Mouse (Mus musculus) limb, embryonic 13.5 days (tissue): Measurements from ENCODE around the gene Tmem109. TPM values are rescaled to one million over a fixed set of nuclear protein-coding genes. Genes with fewer than 3 reads are reported as not detected.

Experiments used
- ATAC-seq: fragments of 200-750 bp; cut with Nextera tagmentation; 2 replicates; pipeline ENCODE4 v1.8.0; 2017; ENCODE audit warnings: low read depth, moderate number of reproducible peaks, moderate TSS enrichment; ENCODE audit not compliant: low FRiP score
- H3K27ac ChIP-seq: fragments of 300-500 bp; sonication (generic); 2 replicates; pipeline ENCODE4 v1.5.1; 2015; ENCODE audit warnings: inconsistent platforms, mild to moderate bottlenecking, moderate library complexity
- H3K27me3 ChIP-seq: fragments of 300-500 bp; sonication (generic); 2 replicates; pipeline ENCODE4 v1.6.1; 2015; ENCODE audit warnings: mild to moderate bottlenecking, inconsistent platforms
- H3K36me3 ChIP-seq: fragments of 300-500 bp; sonication (generic); 2 replicates; pipeline ENCODE4 v1.6.1; 2015; ENCODE audit warnings: inconsistent platforms, mild to moderate bottlenecking, moderate library complexity
- H3K4me1 ChIP-seq: fragments of 300-500 bp; sonication (generic); 2 replicates; pipeline ENCODE4 v1.6.1; 2015; ENCODE audit warnings: inconsistent platforms
- H3K4me2 ChIP-seq: fragments of 300-500 bp; sonication (generic); replicated peaks from 2 replicates; pipeline ENCODE4 v1.6.1; 2015; ENCODE audit warnings: inconsistent platforms, mild to moderate bottlenecking, moderate library complexity
- H3K4me3 ChIP-seq: fragments of 300-500 bp; sonication (generic); 2 replicates; pipeline ENCODE4 v1.5.1; 2015; ENCODE audit warnings: moderate library complexity, mild to moderate bottlenecking, inconsistent platforms
- H3K9ac ChIP-seq: fragments of 300-500 bp; sonication (generic); 2 replicates; pipeline ENCODE4 v1.6.1; 2015; ENCODE audit warnings: mild to moderate bottlenecking, inconsistent platforms
- H3K9me3 ChIP-seq: fragments of 300-500 bp; sonication (generic); 2 replicates; pipeline ENCODE4 v1.6.1; 2016; ENCODE audit warnings: inconsistent platforms
- WGBS: fragments of 180-500 bp; shearing (Covaris S2); methylation state at CpG from one replicate; pipeline ENCODE4 v1.1.7; 2015; 5-methylcytosine and 5-hydroxymethylcytosine counted together
- polyA plus RNA-seq: library from polyadenylated mRNA; unstranded; fragments of >200 nt; fragmentation: Nextera tagmentation; extraction: Ambion mirVana; gene quantifications from 2 replicates; pipeline ENCODE4 v1.2.1, GENCODE M21; 2015

Gene Tmem109
- polyA plus RNA-seq: 92.0 and 100 TPM in 2 replicates

GRCm38 (mm10) chr19:10881426-10882154, at the start of gene Tmem109:
Tmem109 (minus strand) TSS chr19:10882001.
- Histone ChIP-seq H3K36me3 (peaks cover 14% of the 10 kb centered on the region), H3K9me3 (peaks cover 14% of the 10 kb centered on the region), H3K27ac (peak within 1 kb of the TSS; percentile 97), H3K4me2 (peak within 1 kb of the TSS; percentile 94), H3K4me3 (peak within 1 kb of the TSS; percentile 65), H3K9ac (peak within 1 kb of the TSS; percentile 77), H3K27me3 (no peaks in the 10 kb centered on the region), H3K4me1 (peaks cover 17% of the 10 kb centered on the region)
- ATAC-seq: peak; percentile 91
- under 1% methylated on average over 49 of the region's 49 CpGs for WGBS

- no peaks in the 10 kb centered on the region for H3K27me3 ChIP-seq
- no peak for ATAC-seq
- no peak overlapping the region for H3K27ac ChIP-seq
- no peak overlapping the region for H3K4me2 ChIP-seq
- WGBS: 97% methylated on average over 2 of the region's 2 CpGs
- peaks cover 13% of the 10 kb centered on the region for H3K4me1 ChIP-seq
- no peaks in the 10 kb centered on the region; the same call in 1 of the 2 replicates for H3K9me3 ChIP-seq
- no peaks in the 10 kb centered on the region for H3K36me3 ChIP-seq
- H3K4me3 ChIP-seq: no peak overlapping the region
- H3K9ac ChIP-seq: no peak overlapping the region
Measured at GRCm38 (mm10) chr19:10930641-10931040, 48.8 kb upstream of the Tmem109 start.

DNA sequence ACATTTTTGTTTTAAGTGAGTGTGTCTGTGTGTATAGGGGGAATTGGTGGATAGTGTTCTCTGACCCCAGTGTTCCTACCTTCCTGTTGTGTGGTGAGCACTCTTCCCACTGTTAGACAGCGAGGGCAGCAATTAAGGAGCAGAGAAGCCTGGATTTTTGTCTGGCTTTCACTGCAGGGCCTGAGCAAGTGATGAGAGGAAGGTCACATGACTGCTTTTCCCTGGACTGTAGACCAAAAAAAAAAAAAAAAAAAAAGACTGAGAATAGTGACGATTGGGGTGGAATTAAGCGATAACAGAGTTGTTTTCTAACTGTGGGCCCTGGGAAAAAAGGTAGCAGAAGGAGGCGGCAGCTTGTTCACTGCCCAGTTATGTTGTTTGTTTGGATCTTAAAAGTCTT, 44.9 kb upstream of the Tmem109 start:
- peak overlapping the region; percentile 48 for H3K27ac ChIP-seq
- peaks cover 15% of the 10 kb centered on the region for H3K4me1 ChIP-seq
- 43% methylated on average over 4 of the region's 4 CpGs for WGBS
- H3K9ac ChIP-seq: no peak overlapping the region
- no peaks in the 10 kb centered on the region for H3K36me3 ChIP-seq
- no peak overlapping the region for H3K4me2 ChIP-seq
- H3K4me3 ChIP-seq: no peak overlapping the region
- H3K9me3 ChIP-seq: no peaks in the 10 kb centered on the region
- ATAC-seq: no peak; the same call in 1 of the 2 replicates
- H3K27me3 ChIP-seq: no peaks in the 10 kb centered on the region

DNA sequence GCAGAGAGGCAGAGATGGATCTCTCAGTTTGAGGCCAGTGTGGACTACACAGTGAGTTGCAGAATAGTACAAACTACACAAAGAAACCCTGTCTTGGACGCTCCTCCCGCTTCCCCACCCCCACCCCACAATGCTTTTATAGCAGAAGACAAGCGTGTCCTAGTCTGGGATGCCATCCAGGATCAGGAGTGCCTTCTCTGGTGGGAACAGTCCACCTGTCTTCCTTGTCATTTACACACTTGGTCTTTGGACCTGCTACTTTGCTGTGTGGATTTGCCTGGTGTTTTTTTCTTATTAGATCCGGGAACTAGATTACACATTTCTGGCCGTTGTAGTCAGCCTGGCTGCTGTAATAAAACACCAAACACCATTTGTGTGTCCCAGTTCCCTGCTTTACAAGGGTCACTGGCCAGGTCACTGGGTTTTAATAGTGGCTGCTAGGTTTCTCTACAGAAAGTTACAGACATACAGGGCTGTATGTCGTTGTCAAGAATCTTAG, 44.4 kb upstream of the Tmem109 start:
- Histone ChIP-seq H3K27ac (peak overlapping the region; percentile 48; the same call in 1 of the 2 replicates), H3K9me3 (no peaks in the 10 kb centered on the region), H3K4me3 (no peak overlapping the region), H3K27me3 (no peaks in the 10 kb centered on the region), H3K36me3 (no peaks in the 10 kb centered on the region), H3K4me2 (no peak overlapping the region), H3K9ac (no peak overlapping the region), H3K4me1 (peaks cover 15% of the 10 kb centered on the region)
- 22% methylated on average over 6 of the region's 6 CpGs for WGBS
- ATAC-seq: peak; percentile 33; the same call in 1 of the 2 replicates

DNA sequence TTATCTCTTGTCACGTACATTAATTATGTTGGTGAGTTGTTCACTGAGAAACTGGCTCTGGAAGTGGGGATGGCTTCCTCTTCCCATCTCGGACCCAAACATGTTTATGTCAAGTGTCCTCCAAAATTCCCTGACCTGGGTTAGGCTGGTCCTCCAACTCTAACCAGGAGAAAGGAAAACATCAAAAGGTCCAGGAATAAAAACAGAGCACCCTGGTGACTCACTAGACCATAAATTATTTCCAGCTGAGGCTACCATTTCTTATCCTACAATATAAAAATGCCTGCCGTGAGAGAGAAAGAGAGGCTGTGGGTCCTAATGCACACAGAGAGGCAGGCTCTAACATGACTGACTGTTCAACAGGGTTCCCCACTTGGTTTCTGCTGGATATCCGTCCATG, 42.4 kb upstream of the Tmem109 start:
- H3K9me3 ChIP-seq: no peaks in the 10 kb centered on the region
- 42% methylated on average over 4 of the region's 4 CpGs for WGBS
- no peak overlapping the region for H3K9ac ChIP-seq
- ATAC-seq: no peak
- H3K27me3 ChIP-seq: no peaks in the 10 kb centered on the region
- H3K27ac ChIP-seq: no peak overlapping the region
- peaks cover 15% of the 10 kb centered on the region for H3K4me1 ChIP-seq
- no peak overlapping the region for H3K4me3 ChIP-seq
- H3K36me3 ChIP-seq: no peaks in the 10 kb centered on the region
- H3K4me2 ChIP-seq: no peak overlapping the region

DNA sequence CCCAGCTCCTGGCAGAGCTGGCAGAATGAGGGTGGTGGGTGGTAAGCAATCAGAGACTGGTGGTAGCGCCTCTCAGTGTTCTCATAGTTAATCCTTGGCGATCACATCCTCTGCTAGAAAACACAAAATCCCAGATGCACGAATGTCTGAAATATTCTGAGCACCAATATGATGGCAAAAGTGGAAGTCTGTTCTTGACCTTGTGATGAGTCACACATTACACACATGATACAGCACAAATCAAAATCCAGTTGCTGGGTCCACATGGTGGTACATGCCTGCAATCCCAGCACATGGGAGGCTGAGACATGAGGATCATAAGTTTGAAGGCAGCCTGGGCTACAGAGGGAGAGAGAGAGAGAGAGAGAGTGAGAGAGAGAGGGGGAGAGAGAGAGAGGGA, 39.3 kb upstream of the Tmem109 start:
- peaks cover 5% of the 10 kb centered on the region for H3K4me1 ChIP-seq
- H3K4me2 ChIP-seq: no peak overlapping the region
- WGBS: 78% methylated on average over 3 of the region's 3 CpGs
- H3K27me3 ChIP-seq: no peaks in the 10 kb centered on the region
- no peaks in the 10 kb centered on the region for H3K9me3 ChIP-seq
- no peaks in the 10 kb centered on the region for H3K36me3 ChIP-seq
- H3K4me3 ChIP-seq: no peak overlapping the region
- no peak overlapping the region for H3K27ac ChIP-seq
- H3K9ac ChIP-seq: no peak overlapping the region
- no peak for ATAC-seq

- ATAC-seq: no peak
- 59% methylated on average over 2 of the region's 2 CpGs for WGBS
- Histone ChIP-seq H3K9ac (no peak within 1 kb of the TSS), H3K36me3 (no peaks in the 10 kb centered on the region), H3K4me3 (no peak within 1 kb of the TSS), H3K4me2 (no peak within 1 kb of the TSS), H3K27me3 (0 out of 2 replicates have a peak, but pooled peaks cover 4% of the 10 kb centered on the region), H3K27ac (no peak within 1 kb of the TSS), H3K9me3 (no peaks in the 10 kb centered on the region), H3K4me1 (0 out of 2 replicates have a peak, but pooled peaks cover under 1% of the 10 kb centered on the region)
Measured at GRCm38 (mm10) chr19:10920532-10920931, 38.7 kb upstream of the Tmem109 start, which contains the start of gene Zp1. Zp1 (minus strand) TSS chr19:10920632.

DNA sequence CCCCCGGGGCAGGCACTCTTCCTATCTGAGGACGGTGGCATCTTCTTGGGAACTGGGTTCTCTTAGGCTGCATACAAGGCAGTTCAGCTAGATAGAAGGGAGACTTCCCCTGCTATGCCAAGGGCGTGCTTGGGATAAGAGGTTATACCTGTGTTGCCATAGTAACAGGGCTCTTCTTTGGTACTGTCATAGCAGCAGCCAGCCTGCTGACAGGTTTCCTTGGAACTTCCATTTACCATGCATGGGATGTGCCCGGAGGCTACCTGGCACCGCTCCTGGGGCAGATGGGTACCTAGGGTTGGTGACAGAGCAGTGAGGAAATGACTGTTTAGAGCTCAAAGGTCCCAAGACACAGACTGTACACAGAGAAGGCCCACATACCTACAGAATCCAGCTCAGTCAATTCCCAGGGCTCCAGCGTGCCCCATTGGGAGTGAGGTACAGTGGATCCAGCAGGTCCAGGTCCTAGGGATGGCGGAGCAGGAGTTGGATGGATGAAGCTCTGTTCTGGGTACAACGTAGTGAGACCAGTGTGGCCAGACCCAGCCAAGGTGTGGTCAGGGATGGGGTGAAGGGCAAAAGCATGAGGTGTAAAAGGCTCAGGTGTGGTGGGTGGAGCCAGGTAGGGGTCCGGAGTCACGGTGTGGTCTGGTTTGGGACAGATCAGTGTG, 36.7 kb upstream of the Tmem109 start:
- H3K9me3 ChIP-seq: no peaks in the 10 kb centered on the region
- H3K36me3 ChIP-seq: no peaks in the 10 kb centered on the region
- 85% methylated on average over 10 of the region's 10 CpGs for WGBS
- no peaks in the 10 kb centered on the region for H3K4me1 ChIP-seq
- H3K4me3 ChIP-seq: no peak overlapping the region
- no peak overlapping the region for H3K27ac ChIP-seq
- 0 out of 2 replicates have a peak, but pooled peaks cover 5% of the 10 kb centered on the region for H3K27me3 ChIP-seq
- H3K4me2 ChIP-seq: no peak overlapping the region
- ATAC-seq: no peak
- no peak overlapping the region for H3K9ac ChIP-seq

- Histone ChIP-seq H3K4me1 (no peaks in the 10 kb centered on the region), H3K4me2 (no peak overlapping the region), H3K27me3 (0 out of 2 replicates have a peak, but pooled peaks cover 5% of the 10 kb centered on the region), H3K9me3 (no peaks in the 10 kb centered on the region), H3K36me3 (no peaks in the 10 kb centered on the region), H3K4me3 (no peak overlapping the region), H3K9ac (no peak overlapping the region; the same call in 1 of the 2 replicates), H3K27ac (no peak overlapping the region)
- 59% methylated on average over 5 of the region's 5 CpGs for WGBS
- no peak for ATAC-seq
Measured at GRCm38 (mm10) chr19:10916506-10916905, 34.7 kb upstream of the Tmem109 start.

- Histone ChIP-seq H3K9me3 (no peaks in the 10 kb centered on the region), H3K4me1 (peaks cover 4% of the 10 kb centered on the region; the same call in 1 of the 2 replicates), H3K36me3 (no peaks in the 10 kb centered on the region), H3K4me2 (no peak overlapping the region), H3K4me3 (no peak overlapping the region), H3K27ac (no peak overlapping the region), H3K27me3 (0 out of 2 replicates have a peak, but pooled peaks cover 5% of the 10 kb centered on the region), H3K9ac (no peak overlapping the region)
- WGBS: 75% methylated on average over 2 of the region's 2 CpGs
- no peak for ATAC-seq
Measured at GRCm38 (mm10) chr19:10914870-10915269, 33.1 kb upstream of the Tmem109 start.

GRCm38 (mm10) chr19:10914291-10914690, 32.5 kb upstream of the Tmem109 start:
- Histone ChIP-seq H3K36me3 (no peaks in the 10 kb centered on the region), H3K27me3 (0 out of 2 replicates have a peak, but pooled peaks cover 5% of the 10 kb centered on the region), H3K4me3 (no peak overlapping the region), H3K9me3 (no peaks in the 10 kb centered on the region), H3K4me1 (peaks cover 8% of the 10 kb centered on the region; the same call in 1 of the 2 replicates), H3K27ac (no peak overlapping the region), H3K4me2 (no peak overlapping the region), H3K9ac (no peak overlapping the region)
- ATAC-seq: no peak
- 62% methylated on average over 7 of the region's 7 CpGs for WGBS
